Mouse (Mus musculus) limb, embryonic 13.5 days (tissue): ENCODE data around the gene Map1lc3b. TPM values are rescaled to one million over a fixed set of nuclear protein-coding genes. Genes with fewer than 3 reads are reported as not detected.

Source experiments
- polyA plus RNA-seq: library from polyadenylated mRNA; unstranded; fragments of >200 nt; fragmentation: Nextera tagmentation; extraction: Ambion mirVana; gene quantifications from 2 replicates; pipeline ENCODE4 v1.2.1, GENCODE M21; 2015

Gene Map1lc3b
- polyA plus RNA-seq, 1 experiment from 2014 or later: 189 TPM

Other genes starting within 250 kb of the Map1lc3b start
- not detected in 2 replicates for gene 1700018B08Rik, start 46.0 kb upstream of the Map1lc3b start, polyA plus RNA-seq
- 17.6 and 19.3 TPM in 2 replicates for gene Fbxo31, start 11.6 kb upstream of the Map1lc3b start, polyA plus RNA-seq
- 18.4 and 20.1 TPM in 2 replicates for gene Zcchc14, start 62.5 kb downstream of the Map1lc3b start, polyA plus RNA-seq
- gene Jph3, start 139.3 kb downstream of the Map1lc3b start, polyA plus RNA-seq: 0.81 and 1.0 TPM in 2 replicates
- gene Klhdc4, start 239.2 kb downstream of the Map1lc3b start, polyA plus RNA-seq: 40.9 and 41.3 TPM in 2 replicates